Mouse (Mus musculus) CH12.LX (cell line): Measurements from ENCODE around the gene Zfp281.

Experiments used
- CHD1 ChIP-seq: IDR thresholded peaks from 2 replicates; pipeline ENCODE4 v1.6.1; 2012; ENCODE audit warnings: low read depth, low read length, improper control_type of control experiment, inconsistent platforms
- CTCF ChIP-seq, 2 experiments: IDR thresholded peaks in 1 of 2; conservative IDR thresholded peaks in 1 of 2; 2 replicates each; pipeline ENCODE4 v1.5.1; 2011 to 2012; ENCODE audit warnings: low read depth in 2 of 2, low read length in 2 of 2, improper control_type of control experiment in 1 of 2, inconsistent platforms in 1 of 2, mild to moderate bottlenecking in 1 of 2, moderate library complexity in 1 of 2
- JUND ChIP-seq: conservative IDR thresholded peaks from 2 replicates; pipeline ENCODE4 v1.6.1; 2011; ENCODE audit warnings: low read depth, low read length, improper control_type of control experiment
- MAX ChIP-seq: IDR thresholded peaks from 2 replicates; pipeline ENCODE4 v1.6.1; 2011; ENCODE audit warnings: low read length, improper control_type of control experiment
- MXI1 ChIP-seq: IDR thresholded peaks from 2 replicates; pipeline ENCODE4 v1.6.1; 2011; ENCODE audit warnings: mild to moderate bottlenecking, low read depth, low read length, improper control_type of control experiment
- NRF1 ChIP-seq: IDR thresholded peaks from 2 replicates; pipeline ENCODE4 v1.6.1; 2014; ENCODE audit warnings: low read depth, mild to moderate bottlenecking, inconsistent platforms, low read length, improper control_type of control experiment, moderate library complexity
- RCOR1 ChIP-seq: conservative IDR thresholded peaks from 2 replicates; pipeline ENCODE4 v1.6.1; 2012; ENCODE audit warnings: low read depth, mild to moderate bottlenecking, inconsistent platforms, low read length, improper control_type of control experiment
- SIN3A ChIP-seq: IDR thresholded peaks from 2 replicates; pipeline ENCODE4 v1.6.1; 2012; ENCODE audit warnings: low read length, improper control_type of control experiment, inconsistent platforms
- USF2 ChIP-seq: conservative IDR thresholded peaks from 2 replicates; pipeline ENCODE4 v1.6.1; 2011; ENCODE audit warnings: low read depth, low read length, improper control_type of control experiment
- ZMIZ1 ChIP-seq: IDR thresholded peaks from 2 replicates; pipeline ENCODE4 v1.6.1; 2012; ENCODE audit warnings: low read depth, mild to moderate bottlenecking, inconsistent platforms, low read length, improper control_type of control experiment

DNA sequence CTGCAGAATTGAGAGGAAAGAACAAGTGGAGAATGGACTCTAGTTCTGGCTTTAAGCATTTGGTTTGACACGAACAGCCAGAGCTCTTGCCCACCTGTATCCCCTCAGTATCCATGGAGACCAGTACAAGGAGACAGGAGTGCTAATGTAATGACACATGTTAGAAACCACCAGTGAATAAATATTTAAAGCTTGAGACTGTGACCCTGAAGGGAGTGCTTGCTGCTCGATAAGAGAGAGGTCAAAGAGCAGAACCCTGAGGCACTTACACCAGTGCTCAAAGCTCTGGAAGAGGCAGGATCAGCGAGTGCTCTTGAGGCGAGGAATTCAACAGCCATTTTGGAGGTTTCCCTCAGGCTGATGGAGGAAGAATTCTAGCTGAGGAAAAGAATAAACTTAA, 54.1 kb downstream of the Zfp281 start:
- TF ChIP-seq ZMIZ1 (no peak), CTCF (conservative IDR thresholded peaks at IDR 0.05 in 1 of 2, IDR thresholded peaks at IDR 0.05 in 1 of 2; ENCODE audit: low read depth in 2 of 2, low read length in 2 of 2) (no peak), USF2 (no peak), JUND (no peak), MXI1 (no peak), NRF1 (no peak), MAX (no peak), SIN3A (no peak), CHD1 (no peak), RCOR1 (no peak)
